Mouse (Mus musculus) hindbrain, embryonic 13.5 days (tissue): Measurements from ENCODE around the gene Slc7a15. TPM values are rescaled to one million over a fixed set of nuclear protein-coding genes. Genes with fewer than 3 reads are reported as not detected.

Experiments used
- ATAC-seq: fragments of 200-750 bp; cut with Nextera tagmentation; 2 replicates; pipeline ENCODE4 v1.8.0; 2017; ENCODE audit warnings: moderate TSS enrichment; ENCODE audit not compliant: low FRiP score
- H3K27ac ChIP-seq: fragments of 300-500 bp; sonication (generic); 2 replicates; pipeline ENCODE4 v1.5.1; 2015; ENCODE audit warnings: inconsistent platforms, mild to moderate bottlenecking, moderate library complexity
- H3K27me3 ChIP-seq: fragments of 300-500 bp; sonication (generic); 2 replicates; pipeline ENCODE4 v1.6.1; 2015; ENCODE audit warnings: mild to moderate bottlenecking, inconsistent platforms
- H3K36me3 ChIP-seq: fragments of 300-500 bp; sonication (generic); 2 replicates; pipeline ENCODE4 v1.6.1; 2015; ENCODE audit warnings: mild to moderate bottlenecking, inconsistent platforms
- H3K4me1 ChIP-seq: fragments of 300-500 bp; sonication (generic); replicated peaks from 2 replicates; pipeline ENCODE4 v1.6.1; 2015; ENCODE audit warnings: inconsistent platforms
- H3K4me2 ChIP-seq: fragments of 300-500 bp; sonication (generic); 2 replicates; pipeline ENCODE4 v1.6.1; 2015; ENCODE audit warnings: inconsistent platforms, mild to moderate bottlenecking, moderate library complexity
- H3K4me3 ChIP-seq: fragments of 300-500 bp; sonication (generic); 2 replicates; pipeline ENCODE4 v1.5.1; 2015; ENCODE audit warnings: mild to moderate bottlenecking, inconsistent platforms
- H3K9ac ChIP-seq: fragments of 300-500 bp; sonication (generic); 2 replicates; pipeline ENCODE4 v1.6.1; 2015; ENCODE audit warnings: mild to moderate bottlenecking, inconsistent platforms
- H3K9me3 ChIP-seq: fragments of 300-500 bp; sonication (generic); 2 replicates; pipeline ENCODE4 v1.6.1; 2016; ENCODE audit warnings: inconsistent platforms
- WGBS: fragments of 180-500 bp; shearing (Covaris S2); methylation state at CpG from one replicate; pipeline ENCODE4 v1.1.7; 2015; 5-methylcytosine and 5-hydroxymethylcytosine counted together
- polyA plus RNA-seq: library from polyadenylated mRNA; unstranded; fragments of >200 nt; fragmentation: Nextera tagmentation; extraction: Ambion mirVana; gene quantifications from 2 replicates; pipeline ENCODE4 v1.2.1, GENCODE M21; 2015

Gene Slc7a15
- polyA plus RNA-seq, 1 experiment from 2014 or later, result not detected

- H3K4me1 ChIP-seq, result no peaks in the 10 kb centered on the region
- ATAC-seq, result peak; percentile 65; the same call in 1 of the 2 replicates
- H3K27ac ChIP-seq, result no peak overlapping the region
- H3K9ac ChIP-seq, result no peak overlapping the region
- no peak overlapping the region for H3K4me3 ChIP-seq
- 17% methylated on average over 11 of the region's 11 CpGs for WGBS
- no peak overlapping the region for H3K4me2 ChIP-seq
- H3K27me3 ChIP-seq, result no peaks in the 10 kb centered on the region
- no peaks in the 10 kb centered on the region for H3K9me3 ChIP-seq
- H3K36me3 ChIP-seq, result no peaks in the 10 kb centered on the region
Observed at GRCm38 (mm10) chr12:8547357-8547756, 51.5 kb downstream of the Slc7a15 start.

GRCm38 (mm10) chr12:8546801-8547200 lies 52.1 kb downstream of the Slc7a15 start:
- H3K9ac ChIP-seq, result no peak overlapping the region
- no peak overlapping the region for H3K4me2 ChIP-seq
- WGBS, result 90% methylated on average over 6 of the region's 6 CpGs
- H3K9me3 ChIP-seq, result no peaks in the 10 kb centered on the region
- no peak overlapping the region for H3K27ac ChIP-seq
- H3K4me1 ChIP-seq, result no peaks in the 10 kb centered on the region
- no peak overlapping the region for H3K4me3 ChIP-seq
- no peaks in the 10 kb centered on the region for H3K27me3 ChIP-seq
- no peaks in the 10 kb centered on the region for H3K36me3 ChIP-seq
- no peak for ATAC-seq

GRCm38 (mm10) chr12:8545066-8545610 lies 53.7 kb downstream of the Slc7a15 start:
- H3K9me3 ChIP-seq, result no peaks in the 10 kb centered on the region
- ATAC-seq, result no peak
- no peak overlapping the region for H3K27ac ChIP-seq
- WGBS, result 80% methylated on average over 5 of the region's 5 CpGs
- H3K9ac ChIP-seq, result no peak overlapping the region
- H3K4me3 ChIP-seq, result no peak overlapping the region
- H3K4me2 ChIP-seq, result no peak overlapping the region
- H3K4me1 ChIP-seq, result no peaks in the 10 kb centered on the region
- H3K36me3 ChIP-seq, result no peaks in the 10 kb centered on the region
- H3K27me3 ChIP-seq, result no peaks in the 10 kb centered on the region

- Histone ChIP-seq H3K27ac (no peak overlapping the region), H3K9me3 (no peaks in the 10 kb centered on the region), H3K4me1 (no peaks in the 10 kb centered on the region), H3K27me3 (no peaks in the 10 kb centered on the region), H3K4me2 (no peak overlapping the region), H3K36me3 (no peaks in the 10 kb centered on the region), H3K4me3 (no peak overlapping the region), H3K9ac (no peak overlapping the region)
- 90% methylated on average over 4 of the region's 4 CpGs for WGBS
- no peak for ATAC-seq
Observed at GRCm38 (mm10) chr12:8542371-8542770, 56.5 kb downstream of the Slc7a15 start.

- no peak overlapping the region for H3K27ac ChIP-seq
Observed at GRCm38 (mm10) chr12:8539471-8539870, 59.4 kb downstream of the Slc7a15 start.

GRCm38 (mm10) chr12:8537291-8537690 lies 61.6 kb downstream of the Slc7a15 start:
- H3K36me3 ChIP-seq, result no peaks in the 10 kb centered on the region

More at GRCm38 (mm10) chr12:8539471-8539870, 59.4 kb downstream of the Slc7a15 start:
- Histone ChIP-seq H3K9me3 (no peaks in the 10 kb centered on the region), H3K36me3 (no peaks in the 10 kb centered on the region), H3K4me3 (no peak overlapping the region), H3K27me3 (no peaks in the 10 kb centered on the region), H3K4me2 (no peak overlapping the region), H3K4me1 (no peaks in the 10 kb centered on the region), H3K9ac (no peak overlapping the region)
- WGBS, result 91% methylated on average over 13 of the region's 13 CpGs
- no peak for ATAC-seq

GRCm38 (mm10) chr12:8536221-8536965 lies 62.5 kb downstream of the Slc7a15 start:
- H3K4me3 ChIP-seq, result no peak overlapping the region
- 80% methylated on average over 9 of the region's 9 CpGs for WGBS
- H3K36me3 ChIP-seq, result no peaks in the 10 kb centered on the region
- no peak for ATAC-seq
- no peak overlapping the region for H3K9ac ChIP-seq
- H3K27me3 ChIP-seq, result no peaks in the 10 kb centered on the region
- H3K4me1 ChIP-seq, result no peaks in the 10 kb centered on the region
- H3K4me2 ChIP-seq, result no peak overlapping the region
- H3K9me3 ChIP-seq, result no peaks in the 10 kb centered on the region
- H3K27ac ChIP-seq, result no peak overlapping the region

More at GRCm38 (mm10) chr12:8537291-8537690, 61.6 kb downstream of the Slc7a15 start:
- H3K4me2 ChIP-seq, result no peak overlapping the region
- H3K27me3 ChIP-seq, result no peaks in the 10 kb centered on the region
- H3K27ac ChIP-seq, result no peak overlapping the region
- H3K9me3 ChIP-seq, result no peaks in the 10 kb centered on the region
- H3K9ac ChIP-seq, result no peak overlapping the region
- no peaks in the 10 kb centered on the region for H3K4me1 ChIP-seq
- 94% methylated on average over 5 of the region's 5 CpGs for WGBS
- no peak for ATAC-seq
- H3K4me3 ChIP-seq, result no peak overlapping the region

GRCm38 (mm10) chr12:8535596-8535995 lies 63.3 kb downstream of the Slc7a15 start:
- no peaks in the 10 kb centered on the region for H3K36me3 ChIP-seq
- ATAC-seq, result no peak
- H3K4me2 ChIP-seq, result no peak overlapping the region
- H3K4me1 ChIP-seq, result no peaks in the 10 kb centered on the region
- no peaks in the 10 kb centered on the region for H3K27me3 ChIP-seq
- no peaks in the 10 kb centered on the region for H3K9me3 ChIP-seq
- H3K4me3 ChIP-seq, result no peak overlapping the region
- H3K9ac ChIP-seq, result no peak overlapping the region
- no peak overlapping the region for H3K27ac ChIP-seq
- 88% methylated on average over 7 of the region's 7 CpGs for WGBS

GRCm38 (mm10) chr12:8534915-8535314 lies 64.0 kb downstream of the Slc7a15 start:
- 83% methylated on average over 1 of the region's 1 CpGs for WGBS
- no peak for ATAC-seq
- no peaks in the 10 kb centered on the region for H3K27me3 ChIP-seq

GRCm38 (mm10) chr12:8527770-8528169 lies 71.1 kb downstream of the Slc7a15 start:
- WGBS, result 85% methylated on average over 5 of the region's 5 CpGs
- no peaks in the 10 kb centered on the region for H3K27me3 ChIP-seq
- no peak overlapping the region for H3K4me2 ChIP-seq
- no peak overlapping the region for H3K4me3 ChIP-seq
- H3K4me1 ChIP-seq, result no peaks in the 10 kb centered on the region
- no peak overlapping the region for H3K27ac ChIP-seq
- no peak overlapping the region for H3K9ac ChIP-seq
- no peaks in the 10 kb centered on the region for H3K9me3 ChIP-seq
- no peaks in the 10 kb centered on the region for H3K36me3 ChIP-seq
- ATAC-seq, result no peak

More at GRCm38 (mm10) chr12:8534915-8535314, 64.0 kb downstream of the Slc7a15 start:
- Histone ChIP-seq H3K36me3 (no peaks in the 10 kb centered on the region), H3K9ac (no peak overlapping the region), H3K9me3 (no peaks in the 10 kb centered on the region), H3K4me3 (no peak overlapping the region), H3K27ac (no peak overlapping the region), H3K4me1 (no peaks in the 10 kb centered on the region), H3K4me2 (no peak overlapping the region)

- H3K36me3 ChIP-seq, result no peaks in the 10 kb centered on the region
- 81% methylated on average over 1 of the region's 1 CpGs for WGBS
- H3K27ac ChIP-seq, result no peak overlapping the region
Observed at GRCm38 (mm10) chr12:8527175-8527574, 71.7 kb downstream of the Slc7a15 start.

GRCm38 (mm10) chr12:8524062-8524461 lies 74.8 kb downstream of the Slc7a15 start:
- no peak overlapping the region for H3K27ac ChIP-seq
- no peaks in the 10 kb centered on the region for H3K4me1 ChIP-seq
- H3K4me3 ChIP-seq, result no peak overlapping the region
- no peaks in the 10 kb centered on the region for H3K27me3 ChIP-seq
- WGBS, result 60% methylated on average over 5 of the region's 5 CpGs
- H3K9ac ChIP-seq, result no peak overlapping the region
- H3K36me3 ChIP-seq, result no peaks in the 10 kb centered on the region
- H3K9me3 ChIP-seq, result no peaks in the 10 kb centered on the region
- no peak for ATAC-seq
- no peak overlapping the region for H3K4me2 ChIP-seq

More at GRCm38 (mm10) chr12:8527175-8527574, 71.7 kb downstream of the Slc7a15 start:
- Histone ChIP-seq H3K27me3 (no peaks in the 10 kb centered on the region), H3K4me1 (no peaks in the 10 kb centered on the region), H3K9ac (no peak overlapping the region), H3K9me3 (no peaks in the 10 kb centered on the region), H3K4me2 (no peak overlapping the region), H3K4me3 (no peak overlapping the region)
- ATAC-seq, result no peak

GRCm38 (mm10) chr12:8522711-8523110 lies 76.2 kb downstream of the Slc7a15 start:
- Histone ChIP-seq H3K4me2 (no peak overlapping the region), H3K4me3 (no peak overlapping the region), H3K9me3 (no peaks in the 10 kb centered on the region), H3K27me3 (no peaks in the 10 kb centered on the region), H3K9ac (no peak overlapping the region), H3K4me1 (no peaks in the 10 kb centered on the region), H3K27ac (no peak overlapping the region), H3K36me3 (no peaks in the 10 kb centered on the region)
- 88% methylated on average over 1 of the region's 2 CpGs for WGBS
- no peak for ATAC-seq
